20 mouse cellular contexts compared by ENCODE assay signal in the genomic region with DNA sequence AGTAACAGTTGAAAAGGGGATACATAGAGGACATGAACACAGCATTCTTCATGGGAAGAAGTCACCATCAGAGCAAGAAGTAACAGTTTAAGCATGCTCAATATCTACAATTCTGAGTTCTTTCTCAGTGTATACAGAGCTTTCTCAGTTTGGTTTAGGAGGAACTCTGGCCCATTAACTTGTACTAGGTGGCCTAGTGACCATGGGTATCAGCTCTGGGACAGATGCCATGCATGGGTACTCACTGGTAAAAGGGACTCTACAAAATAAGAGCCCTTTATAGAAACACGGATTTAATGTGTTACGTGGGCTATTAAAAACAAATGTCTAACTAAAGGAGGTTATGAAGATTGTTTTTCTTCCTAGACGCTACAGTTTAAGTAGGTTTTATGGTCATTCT.
DNase-seq lines count a peak whose midpoint lies in the region; ATAC-seq and TF ChIP-seq lines count a peak whose summit lies in the region.
"Had no signal": no experiment of that assay in that cellular context is flagged by ENCODE, and none has a peak within 500 bp of the region (broad histone marks: within the 10 kb centered on the region; RNA-seq: fewer than 3 reads in every experiment).

No protein-coding gene starts in this region.

- H3K36me3 ChIP-seq in kidney, adult 2 months (ENCODE audit: control insufficient read depth, insufficient read depth, low read length), result peaks cover 4% of the 10 kb centered on the region
- peaks cover 19% of the 10 kb centered on the region; the same call in 1 of the 2 replicates for H3K36me3 ChIP-seq in kidney, embryonic 15.5 days
- H3K36me3 ChIP-seq in kidney, postnatal 0 days (ENCODE audit: insufficient read depth, low read length), result peaks cover 5% of the 10 kb centered on the region; the same call in 1 of the 2 replicates
- H3K36me3 ChIP-seq: forebrain, embryonic 15.5 days had no signal

- H3K4me3 ChIP-seq in kidney, adult 2 months (ENCODE audit: insufficient read depth, low read depth, low read length), result no peak overlapping the region
- no peak overlapping the region for H3K4me3 ChIP-seq in kidney, embryonic 15.5 days (replicated peaks)
- no peak overlapping the region for H3K4me3 ChIP-seq in kidney, postnatal 0 days (replicated peaks; ENCODE audit: low read depth, low read length)
- H3K4me3 ChIP-seq: embryonic facial prominence, embryonic 10.5 days; embryonic facial prominence, embryonic 12.5 days; forebrain, embryonic 13.5 days; forebrain, embryonic 15.5 days had no signal

- no peak overlapping the region for H3K27ac ChIP-seq in kidney, adult 2 months (ENCODE audit: insufficient read depth, low read depth, low read length)
- peak overlapping the region; percentile 45; the same call in 1 of the 2 replicates for H3K27ac ChIP-seq in kidney, embryonic 15.5 days
- H3K27ac ChIP-seq in kidney, postnatal 0 days, result no peak overlapping the region
- H3K27ac ChIP-seq: embryonic facial prominence, embryonic 10.5 days; embryonic facial prominence, embryonic 12.5 days; forebrain, embryonic 13.5 days; forebrain, embryonic 15.5 days had no signal

- H3K9ac ChIP-seq in kidney, embryonic 15.5 days, result no peak overlapping the region
- H3K9ac ChIP-seq in kidney, postnatal 0 days (ENCODE audit: low read depth, low read length), result no peak overlapping the region
- H3K9ac ChIP-seq: embryonic facial prominence, embryonic 12.5 days; forebrain, embryonic 13.5 days; forebrain, embryonic 15.5 days; forebrain, postnatal 0 days had no signal

- WGBS in kidney, adult 2 months, result 52% methylated on average over 3 of the region's 3 CpGs
- 56% methylated on average over 3 of the region's 3 CpGs for WGBS in kidney, embryonic 15.5 days
- 48% methylated on average over 3 of the region's 3 CpGs for WGBS in kidney, postnatal 0 days

- peaks cover 3% of the 10 kb centered on the region; the same call in 1 of the 2 replicates for H3K4me1 ChIP-seq in kidney, adult 2 months (ENCODE audit: control insufficient read depth, insufficient read depth, low read length)
- H3K4me1 ChIP-seq in kidney, embryonic 15.5 days, result 0 out of 2 replicates have a peak, but pooled peaks cover 3% of the 10 kb centered on the region
- H3K4me1 ChIP-seq in kidney, postnatal 0 days (replicated peaks; ENCODE audit: insufficient read depth, low read length), result no peaks in the 10 kb centered on the region
- H3K4me1 ChIP-seq: embryonic facial prominence, embryonic 10.5 days; embryonic facial prominence, embryonic 12.5 days; forebrain, embryonic 13.5 days; forebrain, embryonic 15.5 days had no signal

- no peaks in the 10 kb centered on the region for H3K27me3 ChIP-seq in kidney, adult 2 months (replicated peaks; ENCODE audit: control insufficient read depth, insufficient read depth, low read length)
- no peaks in the 10 kb centered on the region for H3K27me3 ChIP-seq in kidney, embryonic 15.5 days
- H3K27me3 ChIP-seq in kidney, postnatal 0 days (ENCODE audit: insufficient read depth, low read length), result no peaks in the 10 kb centered on the region
- H3K27me3 ChIP-seq: embryonic facial prominence, embryonic 12.5 days; forebrain, embryonic 13.5 days; forebrain, embryonic 15.5 days had no signal

- no peak for TF ChIP-seq POLR2A in kidney, adult 2 months (IDR thresholded peaks at IDR 0.05; ENCODE audit: low read depth, low read length)

- DNase-seq in kidney, adult 2 months, result peak; percentile 23
- DNase-seq in kidney, postnatal 25 days, result no peak
- DNase-seq in kidney, adult 8-10 months, result no peak
- peak; percentile 28 for DNase-seq in kidney, postnatal 0 days (ENCODE audit: low spot score)
- no peak for DNase-seq in kidney, adult 18-20 months
- DNase-seq: adrenal gland, adult 8-10 months; adrenal gland, postnatal 14 days; adrenal gland, postnatal 36 days; B cell, adult 2 months; cerebellum, adult 11-12 months; cerebellum, adult 2 months; cerebellum, adult 9-10 months; cerebellum, postnatal 10 days; cerebellum, postnatal 25 days; forebrain, postnatal 0 days had no signal

- H3K9me3 ChIP-seq in kidney, embryonic 15.5 days (replicated peaks), result no peaks in the 10 kb centered on the region
- no peaks in the 10 kb centered on the region for H3K9me3 ChIP-seq in kidney, postnatal 0 days (replicated peaks; ENCODE audit: low read length)
- H3K9me3 ChIP-seq: embryonic facial prominence, embryonic 10.5 days; embryonic facial prominence, embryonic 12.5 days; forebrain, embryonic 13.5 days; forebrain, embryonic 15.5 days had no signal

- no peak overlapping the region for H3K4me2 ChIP-seq in kidney, embryonic 15.5 days
- H3K4me2 ChIP-seq in kidney, postnatal 0 days (ENCODE audit: low read length), result no peak overlapping the region
- H3K4me2 ChIP-seq: embryonic facial prominence, embryonic 12.5 days; forebrain, embryonic 13.5 days; forebrain, embryonic 15.5 days had no signal

- TF ChIP-seq CTCF in kidney, adult 2 months (conservative IDR thresholded peaks at IDR 0.05; ENCODE audit: insufficient read depth, insufficient read length, low read depth, low read length), result no peak
- TF ChIP-seq CTCF in kidney, postnatal 0 days (IDR thresholded peaks at IDR 0.05; ENCODE audit: low read depth), result no peak

- peak; percentile 88 for ATAC-seq in kidney, embryonic 15.5 days (replicated peaks; ENCODE audit: low FRiP score)
- ATAC-seq in kidney, postnatal 0 days (replicated peaks; ENCODE audit: low FRiP score, low read depth), result peak; percentile 69; the same call in 1 of the 2 replicates
- ATAC-seq: forebrain, embryonic 13.5 days; forebrain, embryonic 15.5 days; forebrain, postnatal 0 days had no signal

Comparison
In these comparisons a context has a peak if more than half of its experiments do, and no peak if none do; other contexts are left out.
1. DNase-seq: peak in kidney, adult 2 months (single experiment) and kidney, postnatal 0 days (single experiment); none in kidney, postnatal 25 days (0 of 2), kidney, adult 8-10 months (0 of 2) and kidney, adult 18-20 months (single experiment).